Mouse (Mus musculus): Measurements from ENCODE around the gene Nrxn1. TPM values are rescaled to one million over a fixed set of nuclear protein-coding genes. Genes with fewer than 3 reads are reported as not detected.

Gene Nrxn1
- total and polyA plus RNA-seq, 3 experiments: not detected

DNA sequence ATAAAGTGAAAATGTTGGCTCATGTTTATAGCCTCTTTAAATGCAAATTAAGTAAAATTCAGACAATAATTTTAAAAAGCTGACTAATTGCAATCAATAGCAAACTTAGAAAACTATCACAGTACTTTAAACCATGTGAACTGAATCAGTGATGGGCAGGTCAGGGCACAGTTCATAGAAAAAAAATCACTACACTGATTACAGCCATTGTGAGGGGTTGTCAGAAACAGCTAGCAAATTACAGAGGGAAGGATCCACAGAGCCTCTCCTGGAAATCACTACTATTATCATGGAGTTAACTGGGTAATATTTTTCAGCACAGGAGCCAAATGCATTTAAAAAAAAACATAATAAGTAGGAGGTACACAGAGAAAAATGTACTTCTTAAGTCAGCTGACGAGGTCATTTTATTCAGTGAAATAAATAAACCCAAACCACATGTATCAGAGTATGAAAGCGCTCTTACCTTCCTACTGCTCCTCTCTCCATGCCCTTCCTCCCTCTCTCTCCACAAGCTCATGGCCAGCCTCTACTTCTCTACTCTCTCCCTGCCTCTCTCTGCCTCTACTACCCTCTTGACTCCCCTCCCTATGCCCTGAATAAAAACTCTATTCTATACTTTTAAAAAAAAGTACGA lies 304.3 kb downstream of the Nrxn1 start:
- in situ Hi-C loops (cut with MboI; ENCODE audit: low pct_ligation_motif_present, low pct_unique_long_range_greater_than_20kb, low sequenced_read_pairs): no loop called here

DNA sequence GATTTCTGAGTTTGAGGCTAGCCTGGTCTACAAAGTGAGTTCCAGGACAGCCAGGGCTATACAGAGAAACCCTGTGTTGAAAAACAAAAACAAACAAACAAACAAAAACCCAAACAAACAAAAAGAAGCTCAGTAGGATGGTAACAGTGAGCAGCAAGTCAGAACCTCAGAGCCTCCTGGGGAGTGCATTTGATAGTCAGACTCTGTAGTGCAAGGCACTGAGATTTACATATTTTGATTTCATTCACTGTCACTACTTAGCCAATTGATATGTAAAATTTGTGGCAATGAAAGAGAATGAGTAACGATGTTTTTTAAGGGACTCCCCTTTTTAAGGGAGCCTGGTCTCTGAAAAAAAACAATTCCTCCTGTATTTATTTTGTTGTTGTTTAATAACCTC lies 304.8 kb downstream of the Nrxn1 start:
- Histone ChIP-seq H3K36me3 (replicated peaks in 1 of 2; ENCODE audit: control insufficient read depth in 1 of 2, insufficient read depth in 1 of 2, low read length in 1 of 2) (no peaks in the 10 kb centered on the region), H3K79me2 (replicated peaks; ENCODE audit: control insufficient read depth, extremely low read depth, insufficient read depth, poor library complexity, severe bottlenecking) (no peaks in the 10 kb centered on the region), H3K4me2 (ENCODE audit: insufficient read depth, low read depth, poor library complexity, severe bottlenecking) (no peak overlapping the region), H3K9ac (ENCODE audit: insufficient read depth, low read depth) (no peak overlapping the region), H3K27ac (ENCODE audit: insufficient read depth, low read depth) (no peak overlapping the region), H3K4me1 (ENCODE audit: control insufficient read depth in 1 of 2, insufficient read depth in 2 of 2) (no peaks in the 10 kb centered on the region), H3K27me3 (replicated peaks) (no peaks in the 10 kb centered on the region), H3K4me3 (replicated peaks in 1 of 3; ENCODE audit: low read depth in 2 of 3, low read length in 2 of 3, poor library complexity in 1 of 3) (no peak overlapping the region), H3K9me3 (replicated peaks; ENCODE audit: low read length) (peaks cover 40% of the 10 kb centered on the region)
- in situ Hi-C loops (cut with MboI; ENCODE audit: low pct_ligation_motif_present, low pct_unique_long_range_greater_than_20kb, low sequenced_read_pairs): no loop called here
- no peak for DNase-seq (ENCODE audit: extremely low read depth)
- dilution Hi-C loops (cut with MboI; ENCODE audit: extremely low pct_ligation_motif_present, extremely low pct_unique_long_range_greater_than_20kb, low sequenced_read_pairs): no loop called here
- no peak for TF ChIP-seq PAX5 (IDR thresholded peaks at IDR 0.05; ENCODE audit: low read length)
- TF ChIP-seq TBP (conservative IDR thresholded peaks at IDR 0.05; ENCODE audit: low read depth, low read length): no peak
- no peak for TF ChIP-seq JUN (IDR thresholded peaks at IDR 0.05; ENCODE audit: insufficient read depth, low read depth, low read length)
- TF ChIP-seq GABPA (IDR thresholded peaks at IDR 0.05; ENCODE audit: insufficient replicate concordance, low read depth, low read length): no peak
- TF ChIP-seq BHLHE40 (IDR thresholded peaks at IDR 0.05; ENCODE audit: low read depth, low read length): no peak
- no peak for TF ChIP-seq UBTF (IDR thresholded peaks at IDR 0.05; ENCODE audit: low read depth, low read length)
- TF ChIP-seq JUND (conservative IDR thresholded peaks at IDR 0.05; ENCODE audit: low read depth, low read length): no peak
- TF ChIP-seq MAZ (IDR thresholded peaks at IDR 0.05; ENCODE audit: low read depth, low read length): no peak
- TF ChIP-seq HCFC1 (IDR thresholded peaks at IDR 0.05; ENCODE audit: low read depth, low read length): no peak
- TF ChIP-seq POLR2A (IDR thresholded peaks at IDR 0.05; ENCODE audit: low read depth, low read length): no peak
- TF ChIP-seq EP300 (IDR thresholded peaks at IDR 0.05; ENCODE audit: low read length): no peak

More for the DNA sequence above, 304.3 kb downstream of the Nrxn1 start:
- H3K27ac ChIP-seq (ENCODE audit: insufficient read depth, low read depth): no peak overlapping the region
- H3K9me3 ChIP-seq (replicated peaks; ENCODE audit: low read length): peaks cover 43% of the 10 kb centered on the region
- H3K36me3 ChIP-seq (replicated peaks in 1 of 2; ENCODE audit: control insufficient read depth in 1 of 2, insufficient read depth in 1 of 2, low read length in 1 of 2): no peaks in the 10 kb centered on the region
- no peaks in the 10 kb centered on the region for H3K79me2 ChIP-seq (replicated peaks; ENCODE audit: control insufficient read depth, extremely low read depth, insufficient read depth, poor library complexity, severe bottlenecking)
- H3K9ac ChIP-seq (ENCODE audit: insufficient read depth, low read depth): no peak overlapping the region
- H3K27me3 ChIP-seq (replicated peaks): no peaks in the 10 kb centered on the region
- no peak for TF ChIP-seq IRF4 (IDR thresholded peaks at IDR 0.05; ENCODE audit: low read depth, low read length)
- H3K4me3 ChIP-seq (replicated peaks in 1 of 3; ENCODE audit: low read depth in 2 of 3, low read length in 2 of 3, poor library complexity in 1 of 3): no peak overlapping the region
- H3K4me2 ChIP-seq (ENCODE audit: insufficient read depth, low read depth, poor library complexity, severe bottlenecking): no peak overlapping the region
- H3K4me1 ChIP-seq (ENCODE audit: control insufficient read depth in 1 of 2, insufficient read depth in 2 of 2): no peaks in the 10 kb centered on the region
- dilution Hi-C loops (cut with MboI; ENCODE audit: extremely low pct_ligation_motif_present, extremely low pct_unique_long_range_greater_than_20kb, low sequenced_read_pairs): no loop called here
- DNase-seq (ENCODE audit: extremely low read depth): no peak

DNA sequence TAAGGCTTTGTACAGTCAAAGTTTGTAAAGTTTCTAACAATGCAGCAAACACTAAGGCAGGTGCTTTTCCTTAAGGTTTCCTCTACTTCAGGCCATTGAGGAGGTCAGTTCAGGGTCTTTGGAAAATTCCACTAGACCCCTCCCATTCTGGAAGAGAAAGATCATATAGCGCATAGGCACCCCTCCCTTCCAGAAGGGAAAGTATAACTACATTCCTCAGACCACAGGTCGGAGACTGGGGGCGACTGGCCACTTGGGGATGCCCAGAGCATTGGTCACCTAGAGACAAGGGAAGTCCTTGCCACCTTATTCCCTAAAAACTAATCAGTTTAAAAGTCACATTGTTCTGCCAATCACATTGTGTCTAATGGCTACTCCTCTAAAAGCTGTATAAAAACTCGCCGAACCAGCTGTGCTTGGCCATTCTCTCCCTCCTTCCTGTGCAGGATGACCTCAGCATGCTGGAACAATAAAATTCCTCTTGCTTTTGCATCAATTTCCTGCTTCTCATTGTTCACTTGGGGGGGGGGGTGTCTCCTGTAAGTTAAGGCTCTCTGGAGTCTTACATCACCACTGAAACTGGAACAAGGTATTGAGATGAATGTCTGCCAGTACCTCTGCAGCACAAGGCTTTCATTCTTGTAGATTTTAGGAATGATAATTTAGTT lies 305.6 kb downstream of the Nrxn1 start:
- no peak overlapping the region for H3K4me3 ChIP-seq (replicated peaks in 1 of 3; ENCODE audit: low read depth in 2 of 3, low read length in 2 of 3, poor library complexity in 1 of 3)

More for the DNA sequence above, 305.6 kb downstream of the Nrxn1 start:
- DNase-seq (ENCODE audit: extremely low read depth): no peak
- Histone ChIP-seq H3K4me2 (ENCODE audit: insufficient read depth, low read depth, poor library complexity, severe bottlenecking) (no peak overlapping the region), H3K9ac (ENCODE audit: insufficient read depth, low read depth) (no peak overlapping the region), H3K4me1 (ENCODE audit: control insufficient read depth in 1 of 2, insufficient read depth in 2 of 2) (no peaks in the 10 kb centered on the region), H3K9me3 (replicated peaks; ENCODE audit: low read length) (peaks cover 33% of the 10 kb centered on the region), H3K36me3 (replicated peaks in 1 of 2; ENCODE audit: control insufficient read depth in 1 of 2, insufficient read depth in 1 of 2, low read length in 1 of 2) (no peaks in the 10 kb centered on the region), H3K27ac (ENCODE audit: insufficient read depth, low read depth) (no peak overlapping the region), H3K27me3 (replicated peaks) (no peaks in the 10 kb centered on the region), H3K79me2 (replicated peaks; ENCODE audit: control insufficient read depth, extremely low read depth, insufficient read depth, poor library complexity, severe bottlenecking) (no peaks in the 10 kb centered on the region)
- dilution Hi-C loops (cut with MboI; ENCODE audit: extremely low pct_ligation_motif_present, extremely low pct_unique_long_range_greater_than_20kb, low sequenced_read_pairs): no loop called here
- in situ Hi-C loops (cut with MboI; ENCODE audit: low pct_ligation_motif_present, low pct_unique_long_range_greater_than_20kb, low sequenced_read_pairs): no loop called here
- TF ChIP-seq NRF1 (IDR thresholded peaks at IDR 0.05; ENCODE audit: low read depth, low read length) (no peak), BHLHE40 (IDR thresholded peaks at IDR 0.05; ENCODE audit: low read depth, low read length) (no peak), PAX5 (IDR thresholded peaks at IDR 0.05; ENCODE audit: low read length) (no peak), HCFC1 (IDR thresholded peaks at IDR 0.05; ENCODE audit: low read depth, low read length) (no peak), JUND (conservative IDR thresholded peaks at IDR 0.05; ENCODE audit: low read depth, low read length) (no peak), UBTF (IDR thresholded peaks at IDR 0.05; ENCODE audit: low read depth, low read length) (no peak), EP300 (IDR thresholded peaks at IDR 0.05; ENCODE audit: low read length) (no peak), NELFE (IDR thresholded peaks at IDR 0.05; ENCODE audit: low read depth, low read length) (no peak), USF2 (conservative IDR thresholded peaks at IDR 0.05; ENCODE audit: low read depth, low read length) (no peak), KAT2A (IDR thresholded peaks at IDR 0.05; ENCODE audit: insufficient replicate concordance, low read length) (no peak), ZNF384 (IDR thresholded peaks at IDR 0.05; ENCODE audit: low read depth, low read length) (no peak), USF1 (IDR thresholded peaks at IDR 0.05; ENCODE audit: low read depth, low read length) (no peak), SIN3A (IDR thresholded peaks at IDR 0.05; ENCODE audit: low read length) (no peak), ETS1 (conservative IDR thresholded peaks at IDR 0.05; ENCODE audit: low read depth, low read length) (no peak), TCF12 (IDR thresholded peaks at IDR 0.05; ENCODE audit: low read depth, low read length) (no peak), POLR2AphosphoS2 (IDR thresholded peaks at IDR 0.05; ENCODE audit: low read depth, low read length) (no peak), IRF4 (IDR thresholded peaks at IDR 0.05; ENCODE audit: low read depth, low read length) (no peak), MAZ (IDR thresholded peaks at IDR 0.05; ENCODE audit: low read depth, low read length) (no peak), ZC3H11A (IDR thresholded peaks at IDR 0.05; ENCODE audit: low read depth, low read length) (no peak)
